Mouse (Mus musculus): ENCODE results near the gene Erbb2. TPM values are rescaled to one million over a fixed set of nuclear protein-coding genes. Genes with fewer than 3 reads are reported as not detected.

The Erbb2 gene
- 0.15 TPM for total RNA-seq (2023)

DNA sequence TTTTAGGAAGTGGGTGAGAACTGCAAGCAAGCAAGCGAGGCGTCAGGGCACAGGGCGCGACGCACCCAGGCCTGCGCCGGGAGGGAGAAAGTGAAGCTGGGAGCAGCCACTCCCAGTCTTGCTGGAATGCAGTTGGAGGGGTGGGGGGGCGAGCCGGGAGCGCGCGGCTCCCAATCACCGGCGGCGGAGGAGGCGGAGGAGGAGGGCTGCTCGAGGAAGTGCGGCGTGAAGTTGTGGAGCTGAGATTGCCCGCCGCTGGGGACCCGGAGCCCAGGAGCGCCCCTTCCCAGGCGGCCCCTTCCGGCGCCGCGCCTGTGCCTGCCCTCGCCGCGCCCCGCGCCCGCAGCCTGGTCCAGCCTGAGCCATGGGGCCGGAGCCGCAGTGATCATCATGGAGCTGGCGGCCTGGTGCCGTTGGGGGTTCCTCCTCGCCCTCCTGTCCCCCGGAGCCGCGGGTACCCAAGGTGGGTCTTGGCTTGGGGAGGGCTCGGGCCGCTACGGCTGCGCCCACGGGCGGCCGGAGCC lies at the start of gene Erbb2:
TSS of gene Erbb2 (plus strand) at position 198 of the 524 bp plus-strand sequence.

DNA sequence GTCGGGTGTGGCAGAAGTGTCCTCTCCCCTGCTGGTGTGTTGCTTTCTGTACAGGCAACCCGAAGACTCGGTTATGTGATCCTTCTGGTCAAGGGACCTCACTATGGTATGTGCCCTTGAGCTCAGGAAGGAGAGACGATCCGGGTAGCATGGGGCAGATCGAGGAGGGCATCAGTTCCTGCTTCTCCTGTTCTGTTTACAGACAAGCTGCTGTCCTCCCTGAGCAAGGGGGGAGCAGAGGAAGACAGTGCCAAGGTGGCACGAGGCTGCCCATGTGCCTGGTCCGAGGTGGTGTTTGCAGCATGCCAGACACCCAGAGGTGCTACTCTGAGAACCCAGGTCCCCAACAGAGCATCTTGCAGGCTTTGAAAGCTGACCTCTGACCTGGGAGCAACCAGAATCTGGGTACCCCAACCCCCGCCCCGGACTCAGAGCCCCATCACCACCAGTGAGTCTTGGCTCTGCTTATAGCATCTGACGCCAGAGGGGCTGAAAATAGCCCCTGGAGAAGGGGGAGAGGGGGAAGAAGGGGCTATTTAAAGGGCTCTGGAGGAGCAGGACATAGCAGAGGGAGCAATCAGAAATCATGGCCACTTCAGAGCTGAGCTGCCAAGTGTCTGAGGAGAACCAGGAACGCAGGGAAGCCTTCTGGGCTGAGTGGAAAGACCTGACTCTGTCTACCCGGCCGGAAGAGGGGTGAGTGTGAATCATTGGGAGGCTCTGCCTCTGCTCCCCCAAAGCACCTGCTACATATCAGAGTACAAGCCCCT lies 28.8 kb upstream of the Erbb2 start, which contains the start of gene Tcap:
TSS of gene Tcap (plus strand) at position 551 of the 770 bp plus-strand sequence.

DNA sequence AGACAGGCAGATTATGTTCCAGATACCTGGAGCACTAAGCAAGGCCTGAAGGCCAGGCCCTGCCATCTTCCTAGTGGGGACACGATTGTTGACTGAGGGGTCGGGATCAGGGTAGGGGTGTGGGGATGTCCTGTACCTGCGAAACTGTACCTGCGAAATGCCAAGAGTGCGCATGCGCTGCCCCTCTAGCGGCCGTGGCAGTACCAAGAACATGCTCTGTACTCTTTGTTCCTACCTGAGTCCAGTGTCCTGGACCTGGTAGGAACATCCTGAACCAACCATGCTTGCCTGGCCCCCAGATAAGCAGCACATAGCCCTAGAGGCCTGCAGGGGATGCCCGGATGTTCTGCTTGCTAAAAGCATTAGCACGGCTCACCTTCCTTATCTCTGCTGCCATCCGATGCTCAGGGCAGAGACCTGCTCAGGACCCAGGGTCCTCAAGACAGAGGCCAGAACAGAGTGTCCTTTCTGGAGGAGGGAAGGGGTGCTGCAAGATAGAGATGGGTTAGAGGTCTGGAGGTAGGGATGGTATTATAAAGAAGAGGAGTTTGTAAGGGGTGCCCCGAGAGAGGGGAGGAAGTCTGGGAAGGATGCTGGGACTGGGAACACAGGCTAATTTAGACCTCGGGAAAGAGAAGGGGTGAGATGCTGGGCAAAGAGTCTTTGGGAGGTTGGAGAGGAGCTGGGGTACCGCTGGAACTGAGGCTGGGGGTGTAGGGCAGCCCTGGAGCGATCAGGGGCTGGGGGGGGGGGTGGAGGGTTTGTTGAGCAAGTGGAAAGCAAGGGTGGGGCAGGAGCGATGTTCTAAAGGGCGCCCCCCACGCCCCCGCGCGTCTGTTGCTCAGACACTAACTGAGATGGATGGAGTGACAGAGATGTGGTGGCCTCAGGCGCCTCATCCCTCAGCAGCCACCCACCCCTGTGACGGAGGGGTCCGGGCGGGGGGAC lies 26.4 kb upstream of the Erbb2 start, which contains the start of gene Pnmt:
TSS of gene Pnmt (plus strand) at position 813 of the 948 bp plus-strand sequence.

DNA sequence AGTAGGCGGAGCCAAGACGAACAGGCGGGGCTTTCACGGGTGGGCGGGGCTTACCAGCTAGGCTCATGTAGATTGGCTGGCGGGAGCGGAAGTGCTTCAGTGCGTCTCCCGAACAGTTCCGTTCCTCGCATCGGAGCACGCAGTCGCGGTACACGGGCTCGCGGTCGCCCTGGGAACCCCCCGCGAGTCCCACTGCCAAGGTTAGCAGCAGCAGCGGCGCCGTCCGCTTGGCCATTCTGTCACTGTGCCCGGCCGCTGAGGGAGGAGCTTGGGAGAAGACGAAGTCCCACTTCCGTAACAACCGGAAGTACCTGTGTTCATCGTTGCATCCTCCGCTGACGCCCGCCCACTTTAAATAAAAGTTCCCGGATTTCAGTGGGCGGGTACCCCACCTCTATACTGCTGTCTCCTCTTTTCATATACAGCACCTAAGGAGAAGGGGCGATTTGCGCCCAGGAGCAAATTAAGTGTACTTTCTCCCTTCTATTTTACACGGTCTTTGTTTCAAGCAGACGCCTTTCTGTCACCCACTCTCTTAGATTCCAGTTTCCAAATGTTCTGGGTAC lies 12.0 kb upstream of the Erbb2 start, which contains the start of gene Pgap3:
TSS of gene Pgap3 (minus strand) at position 330 of the 566 bp plus-strand sequence.

DNA sequence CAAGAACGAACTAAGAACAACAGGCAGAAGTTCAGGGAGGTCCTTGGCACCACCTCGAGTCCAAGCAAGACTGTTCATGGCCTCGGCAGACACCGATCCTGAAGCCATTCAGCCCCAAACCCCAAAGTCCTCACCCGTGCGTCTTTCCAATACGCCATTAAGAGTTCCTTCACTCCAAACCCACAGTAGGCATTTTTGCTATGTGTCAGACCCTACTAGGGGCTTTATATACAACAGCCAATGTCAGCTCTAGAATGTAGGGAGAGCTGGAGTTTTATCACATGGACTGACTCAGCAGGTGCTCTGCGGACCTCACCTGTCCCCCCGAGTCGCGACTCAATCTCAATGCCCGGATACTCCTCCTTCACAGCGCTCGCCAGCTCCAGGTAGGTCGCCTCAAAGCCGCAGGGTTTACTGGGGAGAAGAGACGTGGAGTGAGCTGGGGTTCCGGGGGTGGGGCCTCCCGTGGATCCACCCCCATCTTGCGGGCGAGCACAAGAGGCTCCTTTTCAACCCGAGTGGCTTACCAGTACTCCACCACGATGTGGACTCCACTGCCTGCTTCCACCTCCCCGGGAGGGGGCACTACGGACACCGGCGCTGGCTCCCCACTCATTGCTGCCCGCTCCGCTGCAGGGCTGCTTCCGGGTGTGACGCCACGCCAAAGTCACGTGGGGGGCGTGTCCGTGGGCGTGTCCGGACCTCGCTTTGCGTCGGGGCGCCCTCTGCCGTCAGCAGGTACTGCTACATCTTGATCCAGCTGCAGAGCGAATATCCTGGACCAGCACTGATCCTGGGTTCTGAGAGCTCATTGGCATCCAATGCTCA lies 26.3 kb downstream of the Erbb2 start, which contains the start of gene Mien1:
TSS of gene Mien1 (minus strand) at position 661 of the 828 bp plus-strand sequence.

DNA sequence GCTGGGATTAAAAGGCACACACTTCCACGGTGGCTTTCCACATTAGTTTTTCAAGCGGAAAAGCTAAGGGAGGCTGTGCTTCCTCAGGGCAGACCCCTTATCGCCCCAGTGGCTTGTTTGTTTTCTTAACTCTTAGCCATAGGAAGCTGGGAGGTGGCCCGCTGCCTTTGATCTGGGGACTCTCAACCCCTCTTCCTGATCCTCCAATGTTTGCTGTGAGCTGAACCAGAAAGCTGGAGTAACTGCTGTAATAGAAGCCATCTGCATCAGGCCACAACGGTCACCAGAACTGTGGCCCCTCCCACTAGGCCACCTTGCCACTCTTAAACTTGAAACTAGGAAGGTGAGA lies 33.9 kb downstream of the Erbb2 start, which contains the start of gene Grb7:
TSS of gene Grb7 (plus strand) at position 182 of the 349 bp plus-strand sequence.

Other genes starting within 250 kb of the Erbb2 start
- gene Med1, start 219.2 kb upstream of the Erbb2 start, total RNA-seq (2023): 70.4 TPM
- 103 TPM for gene Cdk12, start 209.4 kb upstream of the Erbb2 start, total RNA-seq (2023)
- not detected for gene Neurod2, start 82.8 kb upstream of the Erbb2 start, total RNA-seq (2023)
- gene Ppp1r1b, start 64.1 kb upstream of the Erbb2 start, total RNA-seq (2023): not detected
- 32.2 TPM for gene Stard3, start 54.1 kb upstream of the Erbb2 start, total RNA-seq (2023)
- gene Tcap, start 28.7 kb upstream of the Erbb2 start, total RNA-seq (2023): not detected
- not detected for gene Pnmt, start 26.0 kb upstream of the Erbb2 start, total RNA-seq (2023)
- 9.3 TPM for gene Pgap3, start 12.0 kb upstream of the Erbb2 start, total RNA-seq (2023)
- gene Mien1, start 26.5 kb downstream of the Erbb2 start, total RNA-seq (2023): 44.5 TPM
- gene Grb7, start 33.9 kb downstream of the Erbb2 start, total RNA-seq (2023): 2.7 TPM
- 154 TPM for gene Ikzf3, start 133.6 kb downstream of the Erbb2 start, total RNA-seq (2023)
- 3.7 TPM for gene Zpbp2, start 138.6 kb downstream of the Erbb2 start, total RNA-seq (2023)
- 19.4 TPM for gene Ormdl3, start 174.9 kb downstream of the Erbb2 start, total RNA-seq (2023)
- not detected for gene Lrrc3c, start 185.8 kb downstream of the Erbb2 start, total RNA-seq (2023)
- 21.9 TPM for gene Gm12355, start 213.2 kb downstream of the Erbb2 start, total RNA-seq (2023)
- 0.64 TPM for gene Gsdma3, start 213.9 kb downstream of the Erbb2 start, total RNA-seq (2023)
- gene Gsdma2, start 234.3 kb downstream of the Erbb2 start, total RNA-seq (2023): not detected

Data from CD4-positive naive resting alpha-beta T cell, adult 76 days (primary cell).